Mouse (Mus musculus) thymus, postnatal 0 days (tissue): ENCODE data around the gene Kcna2. TPM values are rescaled to one million over a fixed set of nuclear protein-coding genes. Genes with fewer than 3 reads are reported as not detected.

ENCODE experiments used
- DNase-seq: peaks from one replicate; pipeline ENCODE4 v3.0.0-alpha.2; 2015; ENCODE audit warnings: low spot score
- polyA plus RNA-seq: library from polyadenylated mRNA; unstranded; fragments of >200 nt; fragmentation: Nextera tagmentation; extraction: Ambion mirVana; gene quantifications from 2 replicates; pipeline ENCODE4 v1.2.1, GENCODE M21; 2015

Kcna2 gene
- polyA plus RNA-seq: 0.18 and 0.29 TPM in 2 replicates

GRCm38 (mm10) chr3:107100811-107101455 is at the start of gene Kcna2:
Gene Kcna2 (plus strand): TSS chr3:107101146.
- DNase-seq: no peak

- peak; percentile 15 for DNase-seq
Observed at GRCm38 (mm10) chr3:107061468-107061867, 39.5 kb upstream of the Kcna2 start.

- no peak for DNase-seq
Observed at GRCm38 (mm10) chr3:107062771-107063170, 38.2 kb upstream of the Kcna2 start.

- DNase-seq: no peak
Observed at GRCm38 (mm10) chr3:107065510-107066095, 35.3 kb upstream of the Kcna2 start.

- no peak for DNase-seq
Observed at GRCm38 (mm10) chr3:107066165-107066850, 34.6 kb upstream of the Kcna2 start.

GRCm38 (mm10) chr3:107067245-107067644 is 33.7 kb upstream of the Kcna2 start:
- DNase-seq: no peak

GRCm38 (mm10) chr3:107073863-107074262 is 27.1 kb upstream of the Kcna2 start:
- no peak for DNase-seq

- DNase-seq: no peak
Observed at GRCm38 (mm10) chr3:107075705-107076104, 25.2 kb upstream of the Kcna2 start.

GRCm38 (mm10) chr3:107076658-107077057 is 24.3 kb upstream of the Kcna2 start:
- DNase-seq: no peak

GRCm38 (mm10) chr3:107077101-107077500 is 23.8 kb upstream of the Kcna2 start:
- DNase-seq: no peak

GRCm38 (mm10) chr3:107080803-107081202 is 20.1 kb upstream of the Kcna2 start:
- DNase-seq: peak; percentile 81

- DNase-seq: no peak
Observed at GRCm38 (mm10) chr3:107081227-107081626, 19.7 kb upstream of the Kcna2 start.

GRCm38 (mm10) chr3:107084586-107084985 is 16.4 kb upstream of the Kcna2 start:
- DNase-seq: no peak

- DNase-seq: no peak
Observed at GRCm38 (mm10) chr3:107087410-107087809, 13.5 kb upstream of the Kcna2 start.

- no peak for DNase-seq
Observed at GRCm38 (mm10) chr3:107088820-107089219, 12.1 kb upstream of the Kcna2 start.

GRCm38 (mm10) chr3:107089475-107089874 is 11.5 kb upstream of the Kcna2 start:
- peak; percentile 77 for DNase-seq

- peak; percentile 90 for DNase-seq
Observed at GRCm38 (mm10) chr3:107090001-107090400, 10.9 kb upstream of the Kcna2 start.

GRCm38 (mm10) chr3:107090403-107091150 is 10.4 kb upstream of the Kcna2 start:
- peak; percentile 77 for DNase-seq

- peak; percentile 64 for DNase-seq
Observed at GRCm38 (mm10) chr3:107094028-107094427, 6.9 kb upstream of the Kcna2 start.

- no peak for DNase-seq
Observed at GRCm38 (mm10) chr3:107096269-107096731, 4.6 kb upstream of the Kcna2 start.

GRCm38 (mm10) chr3:107099866-107100265 is 1.1 kb upstream of the Kcna2 start:
- peak; percentile 62 for DNase-seq

GRCm38 (mm10) chr3:107101456-107101786 is 475 bp downstream of the Kcna2 start:
- no peak for DNase-seq
